Mouse (Mus musculus): Measurements from ENCODE around the gene Ckm. TPM values are rescaled to one million over a fixed set of nuclear protein-coding genes. Genes with fewer than 3 reads are reported as not detected.

Gene Ckm
- 0.10 and 25.4 TPM in 2 replicates for polyA plus RNA-seq (2012; rRNA removed)

DNA sequence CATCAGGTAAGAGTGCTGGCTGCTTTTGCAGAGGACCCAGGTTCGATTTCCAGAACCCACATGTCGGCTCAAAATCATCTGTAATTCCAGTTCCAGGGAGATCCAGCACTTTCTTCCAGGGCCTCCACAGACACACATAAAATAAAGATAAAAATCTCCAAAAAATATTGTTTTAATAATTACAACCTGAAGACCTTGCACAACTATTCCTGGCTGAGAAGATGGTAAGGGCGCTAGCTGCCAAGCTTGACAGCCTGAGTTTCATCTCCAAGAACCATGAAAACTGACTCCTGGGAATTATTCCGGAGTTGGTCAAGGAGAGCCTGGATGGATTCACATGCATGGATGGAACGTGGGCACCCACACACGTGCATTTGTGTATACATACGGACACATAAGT, at the start of gene Ckm:
Gene Ckm, plus strand, starts transcription at position 301 of the 400 bp plus-strand sequence.

DNA sequence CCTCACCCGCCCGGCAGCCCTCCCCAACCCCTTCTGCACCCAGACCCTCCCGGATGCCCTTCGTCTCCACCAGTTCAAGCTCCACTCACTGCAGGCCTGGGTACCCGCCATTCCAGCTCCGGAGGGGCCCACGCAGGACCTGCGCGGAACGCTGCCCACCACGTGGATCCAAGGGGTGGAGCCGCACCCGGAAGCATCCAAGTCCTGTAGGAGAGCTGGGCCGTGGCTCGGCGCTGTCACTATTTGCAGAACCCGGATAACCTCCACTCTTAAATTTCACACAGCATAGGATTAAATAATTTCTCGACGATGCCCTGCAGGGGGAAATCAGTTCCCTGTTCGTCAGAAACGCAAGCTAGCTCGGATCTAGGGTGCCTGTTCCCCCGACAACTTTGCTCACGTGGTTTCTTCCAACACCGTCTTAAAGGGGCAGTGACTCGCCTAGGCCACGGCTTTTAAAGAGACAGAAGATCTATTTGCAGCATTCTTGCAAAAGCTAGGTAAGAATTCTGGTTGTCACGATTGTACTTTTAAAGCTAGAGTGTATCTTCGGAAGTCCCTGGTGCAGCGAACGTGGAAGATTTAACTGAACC, 45.2 kb upstream of the Ckm start, which contains the start of the genes Cd3eap and Ppp1r13l:
Gene Cd3eap, minus strand, starts transcription at position 185 of the 593 bp plus-strand sequence.
Gene Ppp1r13l, plus strand, starts transcription at position 451 of the 593 bp plus-strand sequence.

DNA sequence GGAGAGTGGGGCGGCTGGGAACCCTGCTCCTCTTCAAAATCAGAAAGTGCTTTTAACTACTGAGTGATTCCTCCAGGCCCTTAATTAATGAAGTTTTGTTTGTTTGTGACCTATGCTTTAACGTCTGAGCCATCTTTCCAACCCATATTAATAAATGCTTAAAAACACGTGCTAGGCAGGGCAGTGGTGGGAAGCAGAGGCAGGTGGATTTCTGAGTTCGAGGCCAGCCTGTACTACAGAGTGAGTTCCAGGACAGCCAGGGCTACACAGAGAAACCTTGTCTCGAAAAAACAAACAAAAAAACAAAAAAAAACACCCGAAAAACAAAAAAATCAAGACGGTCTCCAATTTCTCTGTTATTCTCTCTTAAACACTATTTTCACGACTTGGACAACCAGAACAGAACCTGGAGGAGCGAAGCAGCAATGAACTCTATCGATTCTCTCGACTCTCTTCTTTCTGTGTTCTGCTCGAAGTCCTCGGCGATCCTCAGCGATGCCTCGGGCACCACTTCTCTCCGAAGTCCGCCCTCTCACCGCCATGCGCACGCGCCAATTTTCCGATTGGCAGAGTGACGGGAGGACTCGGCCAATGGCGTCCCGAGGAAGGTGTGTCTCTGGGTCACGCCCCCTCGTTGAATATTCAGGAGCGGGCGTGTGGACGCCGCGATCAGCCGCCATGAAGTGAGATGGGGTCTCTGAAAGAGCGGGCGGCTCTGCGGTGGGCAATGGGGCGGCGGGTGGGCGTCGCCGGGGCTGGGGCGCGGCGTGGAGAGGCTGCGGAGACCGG, 23.0 kb upstream of the Ckm start, which contains the start of gene Ercc2:
Gene Ercc2, plus strand, starts transcription at position 634 of the 789 bp plus-strand sequence.

DNA sequence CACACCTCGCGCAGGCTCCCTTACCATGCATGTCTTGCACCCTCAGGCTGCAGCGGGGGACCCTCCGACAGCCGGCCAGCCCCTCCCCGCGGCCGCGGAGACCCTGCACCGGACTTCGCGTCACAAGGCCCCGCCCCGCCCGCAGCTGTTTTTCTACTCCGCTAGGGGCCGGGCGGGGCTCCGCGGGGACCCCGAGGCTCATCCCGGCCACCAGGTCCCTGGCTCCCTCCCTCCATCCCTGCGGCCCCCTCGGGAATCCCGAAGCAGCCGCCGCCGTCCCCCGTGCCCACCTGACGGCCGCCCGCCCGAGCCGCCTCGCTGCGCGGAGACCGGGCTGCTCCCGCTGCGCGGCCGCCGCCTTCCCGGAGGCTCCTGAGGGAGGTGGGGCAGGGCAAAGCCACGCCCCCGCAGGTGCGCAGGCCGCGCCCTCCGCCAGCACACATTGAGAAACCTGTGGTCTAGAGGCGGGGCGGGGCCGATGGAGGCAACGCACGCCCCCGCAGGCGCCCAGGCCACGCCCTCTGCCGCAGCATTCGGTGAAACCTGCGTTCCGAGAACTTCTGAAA, 762 bp upstream of the Ckm start, which contains the start of gene Klc3:
Gene Klc3, minus strand, starts transcription at position 374 of the 566 bp plus-strand sequence.

DNA sequence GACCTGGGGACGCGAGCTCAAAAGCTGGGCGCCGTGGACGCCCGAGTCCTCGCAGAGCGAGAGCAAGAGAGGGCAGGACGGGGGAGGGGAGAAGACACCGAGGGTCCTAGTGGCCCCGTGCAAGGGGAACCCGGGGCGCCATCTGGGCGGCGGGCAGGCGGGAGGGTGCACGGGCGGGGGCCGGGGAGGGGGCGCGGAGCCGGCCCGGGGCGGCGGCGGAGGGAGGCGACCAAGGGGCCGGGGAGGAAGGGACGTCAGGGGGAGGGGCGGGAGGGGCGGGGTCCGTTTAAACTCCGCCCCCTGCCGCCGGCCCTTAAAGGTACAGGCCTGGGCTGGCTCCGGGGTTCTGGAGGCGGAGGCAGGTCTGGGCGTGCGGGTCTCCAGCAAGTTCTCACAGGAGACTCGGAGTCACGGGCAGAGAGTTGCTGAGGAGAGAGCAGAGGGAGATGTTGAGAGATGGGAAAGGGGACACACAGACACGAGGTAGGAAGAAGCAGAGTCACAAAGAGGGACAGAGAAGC, 54.1 kb downstream of the Ckm start, which contains the start of gene Mark4:
Gene Mark4, minus strand, starts transcription at position 231 of the 521 bp plus-strand sequence.

DNA sequence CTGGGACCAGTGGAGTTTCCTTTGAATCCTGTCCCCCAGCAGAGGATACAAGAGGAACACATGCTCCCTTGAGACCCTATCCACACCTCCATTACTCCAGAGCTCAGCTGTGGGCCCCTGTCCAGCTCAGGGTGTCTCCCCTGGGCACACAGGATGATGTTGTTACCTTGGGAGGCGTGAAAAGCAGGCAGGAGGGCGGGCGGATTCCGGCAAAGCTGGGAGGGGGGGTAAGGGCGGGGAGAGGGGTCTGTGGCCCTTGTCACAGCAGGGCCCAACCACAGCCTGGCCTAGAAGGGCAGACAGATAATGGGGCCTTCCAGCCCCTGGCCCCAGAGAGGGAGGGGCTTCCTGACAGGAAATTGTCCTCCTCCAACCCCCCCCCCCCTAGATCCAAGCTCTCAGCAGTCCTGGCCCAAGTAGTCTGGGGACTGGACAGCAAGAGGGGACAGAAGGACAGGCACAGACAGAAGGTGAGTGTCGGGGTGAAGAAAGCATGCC, 58.4 kb downstream of the Ckm start, which contains the start of gene Exoc3l2:
Gene Exoc3l2, plus strand, starts transcription at position 448 of the 498 bp plus-strand sequence.

Other genes starting within 250 kb of the Ckm start
- gene Gipr, start 238.6 kb upstream of the Ckm start, polyA plus RNA-seq (2012; rRNA removed) = 12.0 and 19.1 TPM in 2 replicates
- gene Eml2, start 228.4 kb upstream of the Ckm start, polyA plus RNA-seq (2012; rRNA removed) = 47.2 and 49.2 TPM in 2 replicates
- gene Gpr4, start 192.2 kb upstream of the Ckm start, polyA plus RNA-seq (2012; rRNA removed) = 4.1 and 4.4 TPM in 2 replicates
- 25.6 and 27.9 TPM in 2 replicates for gene Opa3, start 176.4 kb upstream of the Ckm start, polyA plus RNA-seq (2012; rRNA removed)
- gene Vasp, start 133.0 kb upstream of the Ckm start, polyA plus RNA-seq (2012; rRNA removed) = 64.3 and 74.5 TPM in 2 replicates
- gene Ppm1n, start 124.7 kb upstream of the Ckm start, polyA plus RNA-seq (2012; rRNA removed) = 0.83 and 1.1 TPM in 2 replicates
- 118 and 136 TPM in 2 replicates for gene Rtn2, start 122.2 kb upstream of the Ckm start, polyA plus RNA-seq (2012; rRNA removed)
- 0.11 and 0.36 TPM in 2 replicates for gene Fosb, start 94.7 kb upstream of the Ckm start, polyA plus RNA-seq (2012; rRNA removed)
- 74.3 and 79.3 TPM in 2 replicates for gene Ercc1, start 60.0 kb upstream of the Ckm start, polyA plus RNA-seq (2012; rRNA removed)
- gene Cd3eap, start 45.3 kb upstream of the Ckm start, polyA plus RNA-seq (2012; rRNA removed) = 14.1 and 14.5 TPM in 2 replicates
- gene Ppp1r13l, start 45.0 kb upstream of the Ckm start, polyA plus RNA-seq (2012; rRNA removed) = 6.6 and 9.4 TPM in 2 replicates
- 75.9 and 76.5 TPM in 2 replicates for gene Ercc2, start 22.8 kb upstream of the Ckm start, polyA plus RNA-seq (2012; rRNA removed)
- 1.4 and 2.5 TPM in 2 replicates for gene Klc3, start 672 bp upstream of the Ckm start, polyA plus RNA-seq (2012; rRNA removed)
- 51.1 and 55.1 TPM in 2 replicates for gene Mark4, start 54.0 kb downstream of the Ckm start, polyA plus RNA-seq (2012; rRNA removed)
- 0.85 and 1.6 TPM in 2 replicates for gene Exoc3l2, start 58.6 kb downstream of the Ckm start, polyA plus RNA-seq (2012; rRNA removed)
- 9.1 and 10.5 TPM in 2 replicates for gene Bloc1s3, start 103.6 kb downstream of the Ckm start, polyA plus RNA-seq (2012; rRNA removed)
- gene Trappc6a, start 103.6 kb downstream of the Ckm start, polyA plus RNA-seq (2012; rRNA removed) = 34.1 and 35.1 TPM in 2 replicates
- 0.33 and 0.34 TPM in 2 replicates for gene Nkpd1, start 113.1 kb downstream of the Ckm start, polyA plus RNA-seq (2012; rRNA removed)
- gene Ppp1r37, start 158.3 kb downstream of the Ckm start, polyA plus RNA-seq (2012; rRNA removed) = 96.0 and 96.5 TPM in 2 replicates
- 0.96 and 1.3 TPM in 2 replicates for gene Zfp296, start 172.5 kb downstream of the Ckm start, polyA plus RNA-seq (2012; rRNA removed)
- 63.7 and 64.1 TPM in 2 replicates for gene Gemin7, start 172.8 kb downstream of the Ckm start, polyA plus RNA-seq (2012; rRNA removed)
- gene Clasrp, start 199.7 kb downstream of the Ckm start, polyA plus RNA-seq (2012; rRNA removed) = 169 and 179 TPM in 2 replicates
- 4.5 and 8.3 TPM in 2 replicates for gene Relb, start 224.7 kb downstream of the Ckm start, polyA plus RNA-seq (2012; rRNA removed)